Mouse (Mus musculus): Measurements from ENCODE around the gene Akr1e1. TPM values are rescaled to one million over a fixed set of nuclear protein-coding genes. Genes with fewer than 3 reads are reported as not detected.
"Not testable (repeated sequence)": the region's sequence is repeated elsewhere in the genome, so short reads cannot be mapped to it uniquely, and the experiment has no call there.

Gene Akr1e1
- polyA plus RNA-seq (2016; fragmentation: Nextera tagmentation; extraction: Ambion mirVana), result 45.0 and 45.6 TPM in 2 replicates

GRCm38 (mm10) chr13:4608961-4609409 lies at the start of gene Akr1e1:
TSS of gene Akr1e1 (minus strand) at chr13:4609174.
- peak within 1 kb of the TSS; percentile 59 for H3K9ac ChIP-seq
- peak within 1 kb of the TSS; percentile 36; the same call in 1 of the 2 replicates for H3K27ac ChIP-seq
- no peaks in the 10 kb centered on the region for H3K9me3 ChIP-seq
- H3K4me3 ChIP-seq, result peak within 1 kb of the TSS; percentile 57
- 4% methylated on average over 10 of the region's 10 CpGs for WGBS
- H3K27me3 ChIP-seq, result no peaks in the 10 kb centered on the region
- H3K36me3 ChIP-seq, result no peaks in the 10 kb centered on the region
- no peaks in the 10 kb centered on the region for H3K4me1 ChIP-seq
- ATAC-seq (ENCODE audit: insufficient number of reproducible peaks, insufficient read depth, low FRiP score, low TSS enrichment), result peak; percentile 100
- H3K4me2 ChIP-seq (replicated peaks), result peak within 1 kb of the TSS; percentile 60

GRCm38 (mm10) chr13:4658346-4658745 lies 49.4 kb upstream of the Akr1e1 start:
- no peaks in the 10 kb centered on the region for H3K36me3 ChIP-seq
- no peaks in the 10 kb centered on the region for H3K4me1 ChIP-seq
- H3K4me2 ChIP-seq (replicated peaks), result no peak overlapping the region
- no peak overlapping the region for H3K27ac ChIP-seq
- no peaks in the 10 kb centered on the region for H3K9me3 ChIP-seq
- ATAC-seq (ENCODE audit: insufficient number of reproducible peaks, insufficient read depth, low FRiP score, low TSS enrichment), result no peak
- 84% methylated on average over 5 of the region's 5 CpGs for WGBS
- no peak overlapping the region for H3K4me3 ChIP-seq
- H3K27me3 ChIP-seq, result no peaks in the 10 kb centered on the region
- no peak overlapping the region for H3K9ac ChIP-seq

GRCm38 (mm10) chr13:4656277-4657146 lies 47.5 kb upstream of the Akr1e1 start:
- no peaks in the 10 kb centered on the region for H3K36me3 ChIP-seq
- no peak overlapping the region for H3K4me3 ChIP-seq
- no peaks in the 10 kb centered on the region for H3K4me1 ChIP-seq
- H3K4me2 ChIP-seq (replicated peaks), result no peak overlapping the region
- WGBS, result 85% methylated on average over 16 of the region's 16 CpGs
- no peak overlapping the region for H3K9ac ChIP-seq
- no peak for ATAC-seq (ENCODE audit: insufficient number of reproducible peaks, insufficient read depth, low FRiP score, low TSS enrichment)
- no peaks in the 10 kb centered on the region for H3K9me3 ChIP-seq
- H3K27me3 ChIP-seq, result no peaks in the 10 kb centered on the region
- H3K27ac ChIP-seq, result no peak overlapping the region

- WGBS, result 69% methylated on average over 3 of the region's 3 CpGs
Observed at GRCm38 (mm10) chr13:4650190-4650589, 41.2 kb upstream of the Akr1e1 start.

DNA sequence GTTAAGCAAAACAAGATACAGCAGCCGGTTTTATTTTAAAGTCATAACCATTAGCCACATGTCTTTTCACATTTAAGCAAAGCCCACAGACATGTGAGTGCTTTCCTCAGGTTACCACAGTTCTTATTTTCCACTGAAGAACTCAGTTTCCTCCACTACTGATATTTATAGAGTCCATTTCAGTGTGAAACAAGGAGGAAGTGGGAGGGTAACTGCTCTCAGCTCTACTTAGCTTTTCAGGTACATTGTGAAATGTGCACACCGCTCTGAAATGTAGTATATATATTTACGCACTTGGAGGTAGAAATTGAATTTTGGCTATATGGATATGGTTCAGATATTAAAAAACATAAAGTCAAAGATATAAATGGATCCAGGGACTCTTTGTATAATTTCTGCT lies 36.3 kb upstream of the Akr1e1 start:
- H3K4me1 ChIP-seq, result no peaks in the 10 kb centered on the region
- H3K27me3 ChIP-seq, result no peaks in the 10 kb centered on the region
- H3K4me3 ChIP-seq, result no peak overlapping the region
- no peak overlapping the region for H3K27ac ChIP-seq
- WGBS, result 88% methylated on average over 3 of the region's 3 CpGs
- no peak overlapping the region for H3K4me2 ChIP-seq (replicated peaks)
- no peak for ATAC-seq (ENCODE audit: insufficient number of reproducible peaks, insufficient read depth, low FRiP score, low TSS enrichment)
- H3K9ac ChIP-seq, result no peak overlapping the region
- H3K9me3 ChIP-seq, result no peaks in the 10 kb centered on the region
- no peaks in the 10 kb centered on the region for H3K36me3 ChIP-seq

More at GRCm38 (mm10) chr13:4650190-4650589, 41.2 kb upstream of the Akr1e1 start:
- no peak overlapping the region for H3K9ac ChIP-seq
- H3K9me3 ChIP-seq, result no peaks in the 10 kb centered on the region
- ATAC-seq (ENCODE audit: insufficient number of reproducible peaks, insufficient read depth, low FRiP score, low TSS enrichment), result no peak
- no peaks in the 10 kb centered on the region for H3K27me3 ChIP-seq
- no peak overlapping the region for H3K4me3 ChIP-seq
- no peak overlapping the region for H3K4me2 ChIP-seq (replicated peaks)
- H3K27ac ChIP-seq, result no peak overlapping the region
- no peaks in the 10 kb centered on the region for H3K36me3 ChIP-seq
- H3K4me1 ChIP-seq, result no peaks in the 10 kb centered on the region

DNA sequence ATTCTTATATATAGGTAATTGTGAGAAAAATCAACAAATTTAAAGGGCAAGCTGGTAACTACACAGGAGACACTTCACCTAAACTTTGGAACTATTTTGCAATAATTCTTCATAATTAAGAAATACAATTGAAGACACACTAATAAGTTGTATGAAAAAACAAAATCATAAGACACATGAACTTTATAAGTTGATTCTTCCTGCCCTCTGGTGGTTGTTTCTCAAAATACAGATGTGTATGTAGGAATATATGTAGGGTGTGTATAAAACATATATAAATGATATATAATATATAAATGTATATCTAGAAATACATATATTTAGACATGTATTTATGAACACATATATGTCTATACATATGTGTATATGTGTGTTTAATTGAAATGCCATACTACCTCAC lies 1.9 kb upstream of the Akr1e1 start:
- no peaks in the 10 kb centered on the region for H3K36me3 ChIP-seq
- H3K9me3 ChIP-seq, result no peaks in the 10 kb centered on the region
- H3K27me3 ChIP-seq, result no peaks in the 10 kb centered on the region
- H3K27ac ChIP-seq, result no peak overlapping the region
- no peak overlapping the region for H3K4me3 ChIP-seq
- H3K4me2 ChIP-seq (replicated peaks), result no peak overlapping the region
- no peaks in the 10 kb centered on the region for H3K4me1 ChIP-seq
- no peak for ATAC-seq (ENCODE audit: insufficient number of reproducible peaks, insufficient read depth, low FRiP score, low TSS enrichment)
- no peak overlapping the region for H3K9ac ChIP-seq

DNA sequence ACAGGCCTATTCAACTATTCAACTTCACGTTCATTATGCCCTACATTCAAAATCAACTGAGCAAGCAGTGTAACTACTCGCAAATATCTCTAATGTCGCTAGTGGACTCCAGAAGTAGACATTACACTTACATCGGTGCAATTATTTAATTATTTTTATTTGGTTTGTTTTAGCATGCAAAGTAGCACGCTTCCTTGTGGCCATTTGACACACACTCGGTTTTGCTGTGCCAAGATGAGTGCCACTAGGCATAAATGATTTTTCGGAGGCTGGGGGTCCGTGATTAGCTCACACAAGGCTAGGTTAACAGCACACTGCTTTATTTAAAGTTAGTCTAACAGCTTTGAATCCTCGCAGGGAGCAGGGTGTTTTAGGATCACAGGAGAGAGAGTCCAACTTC lies 444 bp downstream of the Akr1e1 start:
- Histone ChIP-seq H3K27me3 (no peaks in the 10 kb centered on the region), H3K9ac (peak overlapping the region; percentile 59), H3K4me3 (peak overlapping the region; percentile 57), H3K4me2 (replicated peaks) (peak overlapping the region; percentile 60), H3K27ac (peak overlapping the region; percentile 36; the same call in 1 of the 2 replicates), H3K4me1 (no peaks in the 10 kb centered on the region), H3K36me3 (no peaks in the 10 kb centered on the region), H3K9me3 (no peaks in the 10 kb centered on the region)
- 30% methylated on average over 9 of the region's 9 CpGs for WGBS
- ATAC-seq (ENCODE audit: insufficient number of reproducible peaks, insufficient read depth, low FRiP score, low TSS enrichment), result no peak; the same call in 1 of the 2 replicates

DNA sequence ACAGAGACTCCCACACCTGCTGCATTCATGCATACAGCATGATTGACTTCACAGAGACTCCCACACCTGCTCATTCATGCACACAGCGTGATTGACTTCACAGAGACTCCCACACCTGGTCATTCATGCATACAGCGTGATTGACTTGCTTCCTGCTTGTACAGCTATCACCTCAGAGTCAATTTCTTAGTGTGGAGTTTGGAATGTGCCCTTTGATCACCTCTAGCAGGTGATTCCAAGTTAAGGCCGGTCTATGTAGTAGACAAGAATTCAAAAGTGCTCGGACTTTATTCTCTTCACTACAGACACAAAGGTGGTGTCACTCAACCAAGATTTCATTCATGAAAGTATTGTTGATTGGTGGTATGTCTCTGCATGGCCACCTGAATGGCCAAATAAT lies 2.2 kb downstream of the Akr1e1 start:
- H3K9ac ChIP-seq, result no peak overlapping the region
- ATAC-seq (ENCODE audit: insufficient number of reproducible peaks, insufficient read depth, low FRiP score, low TSS enrichment), result no peak
- no peak overlapping the region for H3K27ac ChIP-seq
- no peaks in the 10 kb centered on the region for H3K4me1 ChIP-seq
- no peaks in the 10 kb centered on the region for H3K27me3 ChIP-seq
- no peak overlapping the region for H3K4me3 ChIP-seq
- no peak overlapping the region for H3K4me2 ChIP-seq (replicated peaks)
- no peaks in the 10 kb centered on the region for H3K36me3 ChIP-seq
- 84% methylated on average over 4 of the region's 4 CpGs for WGBS
- no peaks in the 10 kb centered on the region for H3K9me3 ChIP-seq

GRCm38 (mm10) chr13:4603431-4603830 lies 5.5 kb downstream of the Akr1e1 start:
- peaks cover 20% of the 10 kb centered on the region; the same call in 1 of the 2 replicates for H3K36me3 ChIP-seq
- H3K9ac ChIP-seq; ATAC-seq (ENCODE audit: insufficient number of reproducible peaks, insufficient read depth, low FRiP score, low TSS enrichment); H3K27me3 ChIP-seq; H3K4me3 ChIP-seq; H3K4me2 ChIP-seq (replicated peaks); H3K4me1 ChIP-seq; H3K27ac ChIP-seq; H3K9me3 ChIP-seq: not testable (repeated sequence)
- WGBS, result 85% methylated on average over 3 of the region's 3 CpGs

DNA sequence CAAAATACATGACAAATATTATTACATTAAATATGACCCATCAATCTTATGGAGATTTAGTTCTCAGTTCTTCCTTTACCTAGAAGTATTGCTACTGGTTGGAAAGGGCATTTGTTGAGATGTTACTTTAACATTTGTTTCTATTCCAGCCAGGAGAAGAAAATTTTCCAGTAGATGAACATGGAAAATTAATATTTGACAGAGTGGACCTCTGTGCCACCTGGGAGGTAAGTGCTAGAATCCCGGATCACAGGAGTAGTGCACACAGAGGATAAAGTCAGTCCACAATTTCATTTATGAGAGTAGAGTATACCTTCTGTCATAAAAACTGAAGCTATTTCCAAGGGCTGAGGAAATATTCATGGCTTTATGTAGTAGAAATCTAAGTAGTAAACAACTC lies 32.1 kb downstream of the Akr1e1 start:
- Histone ChIP-seq H3K27ac (no peak overlapping the region), H3K4me2 (replicated peaks) (no peak overlapping the region), H3K4me1 (no peaks in the 10 kb centered on the region), H3K9me3 (no peaks in the 10 kb centered on the region), H3K36me3 (no peaks in the 10 kb centered on the region), H3K4me3 (no peak overlapping the region), H3K27me3 (no peaks in the 10 kb centered on the region), H3K9ac (no peak overlapping the region)
- no peak for ATAC-seq (ENCODE audit: insufficient number of reproducible peaks, insufficient read depth, low FRiP score, low TSS enrichment)
- WGBS, result 82% methylated on average over 1 of the region's 1 CpGs

GRCm38 (mm10) chr13:4573871-4574270 lies 35.1 kb downstream of the Akr1e1 start, which contains the start of gene Akr1c21:
TSS of gene Akr1c21 (plus strand) at chr13:4574075.
- Histone ChIP-seq H3K9ac (no peak within 1 kb of the TSS), H3K9me3 (no peaks in the 10 kb centered on the region), H3K27ac (no peak within 1 kb of the TSS), H3K4me3 (no peak within 1 kb of the TSS), H3K27me3 (no peaks in the 10 kb centered on the region), H3K36me3 (no peaks in the 10 kb centered on the region), H3K4me2 (replicated peaks) (no peak within 1 kb of the TSS), H3K4me1 (no peaks in the 10 kb centered on the region)
- no peak for ATAC-seq (ENCODE audit: insufficient number of reproducible peaks, insufficient read depth, low FRiP score, low TSS enrichment)
- 66% methylated on average over 1 of the region's 1 CpGs for WGBS

GRCm38 (mm10) chr13:4565996-4566395 lies 43.0 kb downstream of the Akr1e1 start:
- Histone ChIP-seq H3K9me3 (no peaks in the 10 kb centered on the region), H3K36me3 (no peaks in the 10 kb centered on the region), H3K4me3 (no peak overlapping the region), H3K27me3 (no peaks in the 10 kb centered on the region), H3K4me1 (no peaks in the 10 kb centered on the region), H3K27ac (no peak overlapping the region), H3K4me2 (replicated peaks) (no peak overlapping the region), H3K9ac (no peak overlapping the region)
- 78% methylated on average over 2 of the region's 2 CpGs for whole genome bisulfite sequencing
- ATAC-seq (ENCODE audit: insufficient number of reproducible peaks, insufficient read depth, low FRiP score, low TSS enrichment), result no peak

All from embryonic facial prominence, embryonic 12.5 days (tissue).